In genomic region chr5:42412296-42412695, GRCm38 (mm10) we compare ENCODE assay signal across 8 mouse cellular contexts.
DNase-seq lines count a peak whose midpoint lies in the region; ATAC-seq lines count a peak whose summit lies in the region.

No protein-coding gene starts in this region.

- no peaks in the 10 kb centered on the region for H3K9me3 ChIP-seq in hindbrain, embryonic 13.5 days
- H3K9me3 ChIP-seq in hindbrain, embryonic 16.5 days (ENCODE audit: control insufficient read depth, low read length): no peaks in the 10 kb centered on the region
- H3K9me3 ChIP-seq in neural tube, embryonic 12.5 days: no peaks in the 10 kb centered on the region

- H3K9ac ChIP-seq in hindbrain, embryonic 13.5 days: no peak overlapping the region
- H3K9ac ChIP-seq in hindbrain, embryonic 16.5 days (ENCODE audit: low read depth, low read length): no peak overlapping the region
- no peak overlapping the region for H3K9ac ChIP-seq in neural tube, embryonic 12.5 days

- H3K27ac ChIP-seq in hindbrain, embryonic 13.5 days: no peak overlapping the region
- no peak overlapping the region for H3K27ac ChIP-seq in hindbrain, embryonic 16.5 days (ENCODE audit: low read depth, low read length)
- H3K27ac ChIP-seq in neural tube, embryonic 12.5 days: no peak overlapping the region

- no peaks in the 10 kb centered on the region for H3K4me1 ChIP-seq in hindbrain, embryonic 13.5 days (replicated peaks)
- no peaks in the 10 kb centered on the region for H3K4me1 ChIP-seq in hindbrain, embryonic 16.5 days (ENCODE audit: control insufficient read depth, insufficient read depth, low read depth, low read length)
- H3K4me1 ChIP-seq in neural tube, embryonic 12.5 days: no peaks in the 10 kb centered on the region

- no peak overlapping the region for H3K4me3 ChIP-seq in hindbrain, embryonic 13.5 days
- H3K4me3 ChIP-seq in hindbrain, embryonic 16.5 days (ENCODE audit: low read length): no peak overlapping the region
- H3K4me3 ChIP-seq in neural tube, embryonic 12.5 days: no peak overlapping the region

- no peak for DNase-seq in neural tube, embryonic 10.5 days (ENCODE audit: extremely low spot score, low spot score)
- DNase-seq in embryo, embryonic 10.5 days (ENCODE audit: low spot score): peak; percentile 68
- no peak for DNase-seq in urinary bladder, postnatal 25 days (ENCODE audit: low spot score)
- no peak for DNase-seq in gastrocnemius, adult 8-10 months (ENCODE audit: low spot score in 2 of 2)
- no peak for DNase-seq in thymus, postnatal 36 days

- H3K4me2 ChIP-seq in hindbrain, embryonic 13.5 days: no peak overlapping the region
- H3K4me2 ChIP-seq in hindbrain, embryonic 16.5 days (ENCODE audit: low read length): no peak overlapping the region
- no peak overlapping the region for H3K4me2 ChIP-seq in neural tube, embryonic 12.5 days (replicated peaks)

- 0 out of 2 replicates have a peak, but pooled peaks have one; percentile 28 for ATAC-seq in hindbrain, embryonic 13.5 days (ENCODE audit: low FRiP score)
- no peak for ATAC-seq in hindbrain, embryonic 16.5 days
- 0 out of 2 replicates have a peak, but pooled peaks have one; percentile 50 for ATAC-seq in neural tube, embryonic 12.5 days (ENCODE audit: low FRiP score, low read depth)

- WGBS in hindbrain, embryonic 13.5 days: 21% methylated on average over 1 of the region's 1 CpGs
- 14% methylated on average over 1 of the region's 1 CpGs for WGBS in hindbrain, embryonic 16.5 days
- 33% methylated on average over 1 of the region's 1 CpGs for WGBS in neural tube, embryonic 12.5 days

- H3K27me3 ChIP-seq in hindbrain, embryonic 13.5 days: no peaks in the 10 kb centered on the region
- no peaks in the 10 kb centered on the region for H3K27me3 ChIP-seq in hindbrain, embryonic 16.5 days (replicated peaks; ENCODE audit: control insufficient read depth, insufficient read depth, low read length)
- H3K27me3 ChIP-seq in neural tube, embryonic 12.5 days (replicated peaks): no peaks in the 10 kb centered on the region

- H3K36me3 ChIP-seq in hindbrain, embryonic 13.5 days: no peaks in the 10 kb centered on the region
- H3K36me3 ChIP-seq in hindbrain, embryonic 16.5 days (ENCODE audit: control insufficient read depth, insufficient read depth, low read length): no peaks in the 10 kb centered on the region
- no peaks in the 10 kb centered on the region for H3K36me3 ChIP-seq in neural tube, embryonic 12.5 days
